Mouse (Mus musculus) ovary, postnatal 14 days (tissue): ENCODE measurements around the gene Osbpl10.
"Not testable (repeated sequence)": the region's sequence is repeated elsewhere in the genome, so short reads cannot be mapped to it uniquely, and the experiment has no call there.

ENCODE experiments used
- DNase-seq: peaks from one replicate; pipeline ENCODE4 v3.0.0; 2022; ENCODE audit warnings: low spot score

Osbpl10 gene

GRCm38 (mm10) chr9:115031046-115031445, 52.7 kb downstream of the Osbpl10 start:
- DNase-seq: not testable (repeated sequence)

GRCm38 (mm10) chr9:115032786-115033185, 54.4 kb downstream of the Osbpl10 start:
- no peak for DNase-seq

GRCm38 (mm10) chr9:115034271-115034670, 55.9 kb downstream of the Osbpl10 start:
- no peak for DNase-seq

GRCm38 (mm10) chr9:115034788-115035187, 56.4 kb downstream of the Osbpl10 start:
- DNase-seq: no peak

- DNase-seq: no peak
Observed at GRCm38 (mm10) chr9:115038215-115038614, 59.8 kb downstream of the Osbpl10 start.

GRCm38 (mm10) chr9:115038686-115039085, 60.3 kb downstream of the Osbpl10 start:
- no peak for DNase-seq

- DNase-seq: no peak
Observed at GRCm38 (mm10) chr9:115039245-115039644, 60.9 kb downstream of the Osbpl10 start.

GRCm38 (mm10) chr9:115042571-115042970, 64.2 kb downstream of the Osbpl10 start:
- no peak for DNase-seq

GRCm38 (mm10) chr9:115042971-115043706, 64.8 kb downstream of the Osbpl10 start:
- DNase-seq: no peak

- DNase-seq: peak; percentile 25
Observed at GRCm38 (mm10) chr9:115043881-115044770, 65.8 kb downstream of the Osbpl10 start.

- no peak for DNase-seq
Observed at GRCm38 (mm10) chr9:115045087-115045800, 66.9 kb downstream of the Osbpl10 start.

- DNase-seq: no peak
Observed at GRCm38 (mm10) chr9:115046701-115047100, 68.3 kb downstream of the Osbpl10 start.

- DNase-seq: no peak
Observed at GRCm38 (mm10) chr9:115048340-115048739, 70.0 kb downstream of the Osbpl10 start.

- no peak for DNase-seq
Observed at GRCm38 (mm10) chr9:115048861-115049260, 70.5 kb downstream of the Osbpl10 start.

- no peak for DNase-seq
Observed at GRCm38 (mm10) chr9:115049981-115050720, 71.8 kb downstream of the Osbpl10 start.

GRCm38 (mm10) chr9:115051976-115052375, 73.6 kb downstream of the Osbpl10 start:
- DNase-seq: no peak

- no peak for DNase-seq
Observed at GRCm38 (mm10) chr9:115053779-115054178, 75.4 kb downstream of the Osbpl10 start.

GRCm38 (mm10) chr9:115055041-115055830, 76.9 kb downstream of the Osbpl10 start:
- no peak for DNase-seq

GRCm38 (mm10) chr9:115058806-115059205, 80.4 kb downstream of the Osbpl10 start:
- DNase-seq: no peak

- DNase-seq: no peak
Observed at GRCm38 (mm10) chr9:115064834-115065233, 86.5 kb downstream of the Osbpl10 start.

- no peak for DNase-seq
Observed at GRCm38 (mm10) chr9:115067071-115067470, 88.7 kb downstream of the Osbpl10 start.
